Mouse (Mus musculus) kidney, embryonic 14.5 days (tissue): ENCODE data around the gene Atp6v0a1. TPM values are rescaled to one million over a fixed set of nuclear protein-coding genes. Genes with fewer than 3 reads are reported as not detected.
A peak's percentile ranks its signal among the peaks of the same experiment; 100 is the strongest.

Experiments
- ATAC-seq: fragments of 200-750 bp; cut with Nextera tagmentation; 2 replicates; pipeline ENCODE4 v1.8.0; 2017; ENCODE audit warnings: moderate number of reproducible peaks, mild to moderate bottlenecking, moderate TSS enrichment, moderate library complexity; ENCODE audit not compliant: low FRiP score, low TSS enrichment
- H3K27ac ChIP-seq: fragments of 300-500 bp; sonication (generic); 2 replicates; pipeline ENCODE4 v1.5.1; 2014; ENCODE audit warnings: low read depth, mild to moderate bottlenecking, low read length, moderate library complexity, mixed read lengths
- H3K27me3 ChIP-seq: fragments of 300-500 bp; sonication (generic); 2 replicates; pipeline ENCODE4 v1.6.1; 2014; ENCODE audit warnings: mild to moderate bottlenecking, low read length; ENCODE audit not compliant: control insufficient read depth, insufficient read depth
- H3K36me3 ChIP-seq: fragments of 300-500 bp; sonication (generic); 2 replicates; pipeline ENCODE4 v1.6.1; 2014; ENCODE audit warnings: low read length, mixed read lengths; ENCODE audit not compliant: control insufficient read depth, insufficient read depth
- H3K4me1 ChIP-seq: fragments of 300-500 bp; sonication (generic); 2 replicates; pipeline ENCODE4 v1.6.1; 2014; ENCODE audit warnings: low read length, mixed read lengths; ENCODE audit not compliant: control insufficient read depth, insufficient read depth
- H3K4me2 ChIP-seq: fragments of 300-500 bp; sonication (generic); replicated peaks from 2 replicates; pipeline ENCODE4 v1.6.1; 2014; ENCODE audit warnings: low read depth, mild to moderate bottlenecking, low read length
- H3K4me3 ChIP-seq: fragments of 300-500 bp; sonication (generic); 2 replicates; pipeline ENCODE4 v1.5.1; 2014; ENCODE audit warnings: mild to moderate bottlenecking, low read length
- H3K9ac ChIP-seq: fragments of 300-500 bp; sonication (generic); 2 replicates; pipeline ENCODE4 v1.6.1; 2014; ENCODE audit warnings: low read depth, mild to moderate bottlenecking, low read length, moderate library complexity
- H3K9me3 ChIP-seq: fragments of 300-500 bp; sonication (generic); 2 replicates; pipeline ENCODE4 v1.6.1; 2016; ENCODE audit warnings: low read length; ENCODE audit not compliant: control insufficient read depth
- WGBS: fragments of 180-500 bp; shearing (Covaris S2); extraction: QIAGEN DNeasy Blood & Tissue Kit; methylation state at CpG from one replicate; pipeline ENCODE4 v1.1.7; 2014; 5-methylcytosine and 5-hydroxymethylcytosine counted together
- polyA plus RNA-seq: library from polyadenylated mRNA; unstranded; fragments of >200 nt; fragmentation: Nextera tagmentation; extraction: Ambion mirVana; gene quantifications from 2 replicates; pipeline ENCODE4 v1.2.1, GENCODE M21; 2014

The Atp6v0a1 gene
- polyA plus RNA-seq, 1 experiment from 2014 or later, result 38.8 TPM

DNA sequence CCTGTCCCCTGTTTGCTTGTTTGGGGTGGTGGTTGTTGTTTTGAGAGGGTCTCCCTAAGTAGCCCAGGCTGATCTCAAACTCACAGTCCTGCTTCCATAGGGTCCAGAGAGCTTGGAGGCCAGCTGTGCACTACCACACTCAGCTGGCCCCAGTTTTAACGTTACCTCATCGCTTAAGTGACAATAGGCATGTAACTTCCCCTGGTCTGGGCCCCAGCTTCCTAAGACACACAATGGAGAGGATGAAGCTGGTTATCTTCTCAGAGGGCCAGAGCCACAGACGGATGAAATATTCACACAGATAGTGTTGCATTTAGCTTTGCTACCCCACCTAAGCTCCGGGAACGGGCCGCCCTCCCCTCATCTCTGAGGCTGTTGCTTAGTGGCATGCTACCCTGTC is 43.5 kb upstream of the Atp6v0a1 start:
- H3K27me3 ChIP-seq, result peaks cover 24% of the 10 kb centered on the region
- H3K9ac ChIP-seq, result no peak overlapping the region
- no peak overlapping the region for H3K4me3 ChIP-seq
- no peaks in the 10 kb centered on the region for H3K9me3 ChIP-seq
- H3K36me3 ChIP-seq, result no peaks in the 10 kb centered on the region
- no peak overlapping the region for H3K4me2 ChIP-seq
- no peak overlapping the region for H3K27ac ChIP-seq
- ATAC-seq, result no peak
- H3K4me1 ChIP-seq, result 0 out of 2 replicates have a peak, but pooled peaks cover 4% of the 10 kb centered on the region
- 71% methylated on average over 6 of the region's 6 CpGs for WGBS

DNA sequence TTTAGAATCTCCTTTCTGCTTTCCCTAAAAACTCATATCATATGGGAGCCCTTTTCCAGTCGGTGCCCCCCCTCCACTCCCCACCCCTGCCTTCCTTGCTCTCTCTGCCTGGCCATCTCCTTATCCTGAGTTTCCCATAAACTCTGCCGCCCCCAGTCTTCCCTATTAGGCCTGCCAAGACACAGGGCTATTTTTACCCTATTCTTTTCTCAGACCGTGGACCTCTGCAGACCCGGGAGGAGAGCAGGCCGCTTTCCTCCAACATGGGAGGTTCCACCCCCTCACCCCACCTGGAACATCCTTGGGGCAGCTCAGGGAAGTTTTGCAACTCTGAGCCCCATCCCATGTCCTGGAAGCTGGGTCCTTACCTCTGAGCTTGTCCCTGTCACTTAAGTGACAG is 41.9 kb upstream of the Atp6v0a1 start:
- no peak for ATAC-seq
- no peak overlapping the region for H3K4me3 ChIP-seq
- H3K27ac ChIP-seq, result no peak overlapping the region

DNA sequence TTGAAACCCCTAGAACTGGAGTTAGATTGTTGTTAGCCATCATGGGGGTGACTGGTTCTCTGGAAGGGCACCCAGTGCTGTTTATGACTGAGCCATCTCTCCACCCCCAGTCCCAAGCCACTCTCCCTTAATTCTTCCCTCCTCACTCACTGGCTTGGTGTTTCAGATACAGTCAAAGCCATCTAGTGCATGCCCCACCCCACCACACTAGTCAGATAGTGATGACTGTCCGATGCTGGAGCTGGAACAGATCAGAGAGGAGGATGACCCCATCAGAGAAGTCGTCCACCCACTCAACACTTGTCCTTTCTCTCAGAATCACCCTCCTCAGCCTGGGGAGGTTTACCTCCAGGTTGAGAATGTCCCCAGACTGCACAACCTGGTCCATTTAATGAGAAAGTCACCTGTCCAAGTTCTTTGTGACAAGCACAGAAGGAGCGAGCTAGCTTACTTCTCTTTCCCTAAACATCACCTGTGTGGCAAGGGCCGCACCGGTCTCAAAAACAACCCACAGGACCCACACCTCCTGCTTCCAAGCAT is 41.3 kb upstream of the Atp6v0a1 start:
- ATAC-seq, result no peak
- H3K4me1 ChIP-seq, result no peaks in the 10 kb centered on the region
- peaks cover 35% of the 10 kb centered on the region for H3K27me3 ChIP-seq
- peak overlapping the region; percentile 49; the same call in 1 of the 2 replicates for H3K4me3 ChIP-seq
- H3K36me3 ChIP-seq, result no peaks in the 10 kb centered on the region
- H3K4me2 ChIP-seq, result peak overlapping the region; percentile 51
- H3K27ac ChIP-seq, result no peak overlapping the region
- WGBS, result 89% methylated on average over 5 of the region's 5 CpGs
- H3K9ac ChIP-seq, result no peak overlapping the region
- H3K9me3 ChIP-seq, result no peaks in the 10 kb centered on the region

More for the DNA sequence above, 41.9 kb upstream of the Atp6v0a1 start:
- 0 out of 2 replicates have a peak overlapping the region, but pooled peaks have one; percentile 51 for H3K4me2 ChIP-seq
- no peaks in the 10 kb centered on the region for H3K36me3 ChIP-seq
- 74% methylated on average over 5 of the region's 5 CpGs for WGBS
- H3K4me1 ChIP-seq, result 0 out of 2 replicates have a peak, but pooled peaks cover 4% of the 10 kb centered on the region
- H3K9me3 ChIP-seq, result no peaks in the 10 kb centered on the region
- H3K27me3 ChIP-seq, result peaks cover 33% of the 10 kb centered on the region
- H3K9ac ChIP-seq, result no peak overlapping the region

DNA sequence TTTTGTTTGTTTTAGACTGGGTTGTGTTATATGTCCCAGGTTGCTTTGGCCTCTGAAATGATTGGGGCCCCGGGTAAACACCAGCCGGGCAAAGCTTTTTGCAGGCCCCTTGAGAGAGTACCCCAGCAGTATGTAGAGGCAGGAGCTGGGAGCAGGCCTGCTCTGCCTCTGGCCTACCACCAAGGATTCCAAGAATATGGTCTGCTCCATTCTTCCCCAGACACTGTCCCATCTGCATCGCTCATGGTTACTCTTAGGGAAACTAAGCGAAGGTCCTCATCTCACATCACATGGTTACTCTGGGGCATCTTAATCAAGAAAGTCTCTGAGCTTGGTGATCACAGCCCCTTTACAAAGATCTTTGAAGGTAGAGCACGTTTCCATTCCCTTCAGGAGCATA is 40.8 kb upstream of the Atp6v0a1 start:
- H3K27me3 ChIP-seq, result peaks cover 39% of the 10 kb centered on the region
- ATAC-seq, result no peak
- WGBS, result 75% methylated on average over 5 of the region's 5 CpGs
- no peaks in the 10 kb centered on the region for H3K36me3 ChIP-seq
- H3K9ac ChIP-seq, result peak overlapping the region; percentile 67; the same call in 1 of the 2 replicates
- H3K4me3 ChIP-seq, result peak overlapping the region; percentile 49
- H3K27ac ChIP-seq, result no peak overlapping the region
- H3K4me2 ChIP-seq, result peak overlapping the region; percentile 51
- no peaks in the 10 kb centered on the region for H3K9me3 ChIP-seq
- H3K4me1 ChIP-seq, result no peaks in the 10 kb centered on the region

DNA sequence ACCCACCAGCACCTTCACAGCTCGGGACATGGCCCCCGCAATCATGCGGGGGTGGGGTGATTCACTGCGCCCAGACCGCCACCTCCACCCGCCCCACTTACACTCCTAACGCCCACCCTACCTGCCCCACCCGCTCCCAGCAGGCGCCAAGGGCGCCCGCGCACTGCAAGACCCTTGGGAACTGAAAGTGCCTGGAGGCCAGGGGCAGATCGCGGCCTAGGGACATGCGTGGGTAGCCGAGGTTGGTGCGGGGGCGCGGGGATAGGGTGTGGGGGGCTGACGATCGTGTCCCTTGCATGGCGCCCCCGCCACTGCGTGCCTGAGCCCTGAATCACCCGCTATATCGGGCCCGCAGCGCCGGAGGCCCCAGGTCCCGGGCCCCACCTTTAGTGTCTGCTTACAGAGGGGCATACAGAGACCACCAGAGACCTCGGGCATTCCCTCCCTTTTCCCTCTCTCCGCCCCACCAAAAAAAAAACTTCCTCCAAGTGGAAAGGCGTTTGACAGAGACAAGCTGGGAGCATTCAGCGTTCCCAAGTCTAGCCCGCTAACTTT is 40.0 kb upstream of the Atp6v0a1 start:
- 0 out of 2 replicates have a peak, but pooled peaks have one; percentile 3 for ATAC-seq
- Histone ChIP-seq H3K27me3 (peaks cover 40% of the 10 kb centered on the region), H3K36me3 (no peaks in the 10 kb centered on the region), H3K9me3 (no peaks in the 10 kb centered on the region), H3K4me3 (peak overlapping the region; percentile 49), H3K4me2 (peak overlapping the region; percentile 51), H3K9ac (peak overlapping the region; percentile 67), H3K27ac (peak overlapping the region; percentile 65; the same call in 1 of the 2 replicates), H3K4me1 (no peaks in the 10 kb centered on the region)
- 3% methylated on average over 35 of the region's 35 CpGs for WGBS

DNA sequence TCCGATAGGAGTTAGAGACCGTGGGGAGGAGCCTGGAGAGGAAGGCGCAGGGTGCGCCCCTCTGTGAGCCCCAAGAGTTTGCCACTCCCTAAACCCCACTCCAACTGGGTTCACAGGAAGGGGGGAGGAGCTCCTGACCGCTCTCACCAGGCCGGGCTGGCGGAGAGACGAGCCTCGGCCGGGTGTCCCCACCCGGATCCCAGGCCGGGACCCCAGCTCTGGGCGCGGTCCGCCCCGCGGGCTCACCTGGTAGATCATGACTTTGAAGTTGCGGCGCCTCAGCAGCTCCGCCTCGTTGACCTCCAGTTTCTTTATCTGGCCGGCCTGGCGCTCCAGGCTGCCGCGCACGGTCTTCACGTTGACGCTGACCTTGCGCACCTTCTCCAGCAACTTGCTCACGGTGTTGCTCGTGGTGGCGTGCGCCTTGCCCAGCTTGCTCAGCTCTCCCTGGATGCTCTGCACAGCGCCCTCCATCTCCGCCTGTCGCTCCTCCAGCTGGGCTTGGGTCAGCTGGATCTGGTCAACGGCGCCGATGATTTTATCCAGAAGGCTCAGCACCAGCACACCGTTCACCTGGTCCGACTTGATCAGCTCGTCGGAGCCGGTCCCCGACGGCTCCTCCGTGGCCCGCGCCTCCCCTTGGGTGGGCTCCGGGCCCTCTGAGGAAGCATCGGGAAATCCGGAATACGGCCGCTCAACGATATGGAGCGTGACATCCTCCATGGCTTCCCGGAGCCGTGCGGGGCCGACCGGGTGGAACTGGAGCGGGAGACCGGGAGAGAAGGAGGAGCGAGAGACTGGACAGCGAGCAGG is 39.3 kb upstream of the Atp6v0a1 start:
- H3K27ac ChIP-seq, result peak overlapping the region; percentile 65
- peak overlapping the region; percentile 49 for H3K4me3 ChIP-seq
- peak; percentile 63 for ATAC-seq
- H3K4me2 ChIP-seq, result peak overlapping the region; percentile 51
- no peaks in the 10 kb centered on the region for H3K36me3 ChIP-seq
- no peaks in the 10 kb centered on the region for H3K4me1 ChIP-seq
- no peaks in the 10 kb centered on the region for H3K9me3 ChIP-seq
- H3K27me3 ChIP-seq, result peaks cover 44% of the 10 kb centered on the region
- peak overlapping the region; percentile 67 for H3K9ac ChIP-seq
- under 1% methylated on average over 65 of the region's 65 CpGs for WGBS

DNA sequence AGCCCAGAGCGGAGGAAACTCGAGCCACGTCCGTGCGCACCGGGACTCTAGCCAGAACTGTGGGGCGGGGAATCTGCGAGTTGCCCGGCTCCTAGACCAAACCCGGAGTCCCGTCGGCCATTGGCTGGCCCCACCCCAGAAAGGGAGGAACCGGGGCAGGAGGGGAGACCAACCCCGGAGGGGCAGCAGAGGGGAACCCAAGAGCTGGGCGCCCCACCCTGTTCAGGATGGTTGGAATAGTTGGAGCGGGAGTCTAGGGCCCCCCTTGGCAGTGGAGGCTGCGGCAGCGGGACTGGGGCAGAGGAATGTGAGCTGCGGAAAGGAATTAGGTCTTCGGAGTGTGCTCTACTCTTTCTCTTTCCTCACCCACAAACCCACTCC is 38.7 kb upstream of the Atp6v0a1 start, which contains the start of gene Cavin1:
Gene Cavin1 (minus strand): TSS at position 331 of the 381 bp plus-strand sequence.
- H3K27me3 ChIP-seq, result peaks cover 44% of the 10 kb centered on the region
- no peaks in the 10 kb centered on the region for H3K36me3 ChIP-seq
- peak; percentile 88 for ATAC-seq
- WGBS, result 1% methylated on average over 20 of the region's 20 CpGs
- peak within 1 kb of the TSS; percentile 51 for H3K4me2 ChIP-seq
- no peaks in the 10 kb centered on the region for H3K9me3 ChIP-seq
- H3K4me3 ChIP-seq, result peak within 1 kb of the TSS; percentile 49
- H3K9ac ChIP-seq, result peak within 1 kb of the TSS; percentile 67
- peak within 1 kb of the TSS; percentile 65 for H3K27ac ChIP-seq
- H3K4me1 ChIP-seq, result no peaks in the 10 kb centered on the region

DNA sequence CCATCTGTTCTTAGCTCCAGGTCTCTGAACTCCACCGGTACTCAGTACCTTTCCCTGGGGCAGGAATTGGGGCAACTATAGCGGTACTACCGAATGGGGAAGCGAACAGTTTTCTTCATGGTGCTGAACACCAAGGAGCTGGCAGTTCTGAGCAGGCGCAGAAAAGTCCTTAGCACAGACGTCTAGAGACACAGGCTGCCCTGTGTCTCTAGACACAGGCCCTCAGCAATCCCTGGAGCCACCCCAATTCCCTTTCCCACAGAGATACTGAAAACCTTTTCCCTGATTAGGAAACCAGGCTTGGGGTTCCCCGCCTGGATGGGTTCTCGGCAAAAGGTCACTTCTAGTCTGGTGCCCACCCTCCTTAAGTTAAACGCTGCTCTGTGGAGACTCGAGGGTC is 37.8 kb upstream of the Atp6v0a1 start:
- no peak for ATAC-seq
- Histone ChIP-seq H3K36me3 (no peaks in the 10 kb centered on the region), H3K9me3 (no peaks in the 10 kb centered on the region), H3K27ac (no peak overlapping the region), H3K27me3 (peaks cover 44% of the 10 kb centered on the region), H3K4me3 (no peak overlapping the region), H3K9ac (no peak overlapping the region), H3K4me1 (no peaks in the 10 kb centered on the region), H3K4me2 (no peak overlapping the region)
- WGBS, result 68% methylated on average over 10 of the region's 10 CpGs

DNA sequence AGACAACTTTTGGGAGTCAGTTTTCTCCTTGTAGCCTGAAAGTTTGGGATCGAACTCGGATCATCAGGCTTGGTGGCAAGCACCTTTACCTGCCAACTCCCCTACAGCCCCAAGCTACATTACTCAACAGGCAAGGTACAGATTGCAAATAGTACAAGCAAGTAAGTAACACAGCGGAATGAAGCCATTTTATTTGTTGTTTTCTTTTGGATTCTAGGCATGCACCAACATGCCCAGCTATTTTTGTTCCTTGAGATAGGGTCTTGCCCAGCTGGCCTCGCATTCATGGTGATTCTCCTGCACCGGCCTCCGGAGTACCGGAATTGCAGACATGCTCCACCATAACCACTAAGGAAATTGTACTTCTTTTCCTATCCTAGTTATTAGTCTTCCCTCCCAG is 36.0 kb upstream of the Atp6v0a1 start:
- Histone ChIP-seq H3K4me3 (no peak overlapping the region), H3K9ac (no peak overlapping the region), H3K27me3 (peaks cover 41% of the 10 kb centered on the region), H3K4me1 (no peaks in the 10 kb centered on the region), H3K36me3 (no peaks in the 10 kb centered on the region), H3K9me3 (no peaks in the 10 kb centered on the region), H3K4me2 (no peak overlapping the region), H3K27ac (no peak overlapping the region)
- 94% methylated on average over 7 of the region's 7 CpGs for WGBS
- ATAC-seq, result no peak
